Mouse (Mus musculus) gastrocnemius, postnatal 36 days (tissue): ENCODE results near the gene Ypel2. TPM values are rescaled to one million over a fixed set of nuclear protein-coding genes. Genes with fewer than 3 reads are reported as not detected.
A peak's percentile ranks its signal among the peaks of the same experiment; 100 is the strongest.

Experiments used
- DNase-seq, 2 experiments: peaks; one replicate each; pipeline ENCODE4 v3.0.0; 2022
- intact Hi-C: fragments of 180-260 bp; cut with DNase I; formaldehyde crosslinking; loops from one replicate; pipeline ENCODE4 v1.15.1; 2025
- total RNA-seq, 2 experiments: library from RNA; stranded (reverse); gene quantifications; 2 replicates each; pipeline ENCODE4 v1.2.3; 2021

Gene Ypel2
- total RNA-seq, 2 experiments from 2014 or later: 4.1 to 4.8 TPM

- intact Hi-C loops: no loop called here
- no peak for DNase-seq
Measured at GRCm38 (mm10) chr11:86938551-86938950, 55.0 kb downstream of the Ypel2 start.

GRCm38 (mm10) chr11:86938108-86938507, 55.4 kb downstream of the Ypel2 start:
- DNase-seq: no peak
- intact Hi-C loops: no loop called here

GRCm38 (mm10) chr11:86936938-86937337, 56.6 kb downstream of the Ypel2 start:
- DNase-seq: no peak
- intact Hi-C loops: no loop called here

- intact Hi-C loops: no loop called here
- DNase-seq: no peak
Measured at GRCm38 (mm10) chr11:86934895-86935294, 58.6 kb downstream of the Ypel2 start.

GRCm38 (mm10) chr11:86932201-86932600, 61.3 kb downstream of the Ypel2 start:
- intact Hi-C loops: no loop called here
- no peak for DNase-seq

GRCm38 (mm10) chr11:86930636-86931180, 62.8 kb downstream of the Ypel2 start:
- intact Hi-C loops: no loop called here
- no peak for DNase-seq

- intact Hi-C loops: no loop called here
- DNase-seq: no peak
Measured at GRCm38 (mm10) chr11:86929985-86930384, 63.5 kb downstream of the Ypel2 start.

GRCm38 (mm10) chr11:86929531-86929930, 64.0 kb downstream of the Ypel2 start:
- intact Hi-C loops: no loop called here
- DNase-seq: no peak

GRCm38 (mm10) chr11:86925085-86925638, 68.3 kb downstream of the Ypel2 start:
- intact Hi-C loops: no loop called here
- DNase-seq: no peak

- intact Hi-C loops: no loop called here
- no peak for DNase-seq
Measured at GRCm38 (mm10) chr11:86924629-86925028, 68.9 kb downstream of the Ypel2 start.

- intact Hi-C loops: no loop called here
- no peak for DNase-seq
Measured at GRCm38 (mm10) chr11:86923654-86924053, 69.9 kb downstream of the Ypel2 start.

GRCm38 (mm10) chr11:86922029-86922428, 71.5 kb downstream of the Ypel2 start:
- intact Hi-C loops: no loop called here
- no peak for DNase-seq

GRCm38 (mm10) chr11:86921335-86921734, 72.2 kb downstream of the Ypel2 start:
- intact Hi-C loops: loop anchor here (2.0 kb wide), 1 partner anchor 35 kb away; no protein-coding TSS in a partner anchor
- peak in 1 of 2 experiments; percentile 29 for DNase-seq

GRCm38 (mm10) chr11:86920111-86921080, 73.1 kb downstream of the Ypel2 start:
- intact Hi-C loops: loop anchor here (2.0 kb wide), 1 partner anchor 36 kb away; no protein-coding TSS in a partner anchor
- DNase-seq: peak; percentile 41 to 54

- intact Hi-C loops: no loop called here
- DNase-seq: no peak
Measured at GRCm38 (mm10) chr11:86919468-86919867, 74.0 kb downstream of the Ypel2 start.

GRCm38 (mm10) chr11:86917536-86917935, 76.0 kb downstream of the Ypel2 start:
- no peak for DNase-seq
- intact Hi-C loops: no loop called here

- no peak for DNase-seq
- intact Hi-C loops: no loop called here
Measured at GRCm38 (mm10) chr11:86916596-86917249, 76.8 kb downstream of the Ypel2 start.

- intact Hi-C loops: no loop called here
- DNase-seq: no peak
Measured at GRCm38 (mm10) chr11:86914329-86914728, 79.2 kb downstream of the Ypel2 start.

GRCm38 (mm10) chr11:86910244-86910643, 83.3 kb downstream of the Ypel2 start:
- DNase-seq: no peak
- intact Hi-C loops: no loop called here

GRCm38 (mm10) chr11:86909028-86909427, 84.5 kb downstream of the Ypel2 start:
- intact Hi-C loops: no loop called here

More at GRCm38 (mm10) chr11:86909028-86909427, 84.5 kb downstream of the Ypel2 start:
- no peak for DNase-seq
